Mouse (Mus musculus) lung, adult 2 months (tissue): ENCODE results near the gene Cphx2.
"Not testable (repeated sequence)": the region's sequence is repeated elsewhere in the genome, so short reads cannot be mapped to it uniquely, and the experiment has no call there.

Experiments
- CTCF ChIP-seq: fragments of 200-500 bp; IDR thresholded peaks from 2 replicates; pipeline ENCODE4 v1.5.1; 2011; ENCODE audit warnings: mild to moderate bottlenecking, low read length, control low read depth; ENCODE audit not compliant: insufficient read depth
- POLR2A ChIP-seq: fragments of 200-500 bp; IDR thresholded peaks from 2 replicates; pipeline ENCODE4 v1.6.1; 2011; ENCODE audit warnings: low read depth, mild to moderate bottlenecking, control low read depth, low read length, borderline replicate concordance; ENCODE audit errors: extremely low read depth

DNA sequence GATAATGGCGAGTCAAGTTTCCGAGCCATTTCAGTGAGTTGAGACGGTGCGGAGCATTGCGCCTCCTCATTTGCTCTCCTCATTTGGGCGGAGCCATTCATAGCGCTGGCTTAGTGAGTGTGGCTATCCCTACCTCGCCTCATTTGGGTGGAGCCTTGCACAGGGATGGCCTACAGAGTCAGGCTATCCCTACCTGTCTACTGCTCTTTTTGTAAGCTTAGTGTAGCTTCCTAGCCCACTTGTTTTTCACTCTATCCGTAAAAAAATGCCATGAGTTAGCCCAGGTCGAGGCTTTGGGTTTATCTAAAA, 14.0 kb upstream of the Cphx2 start, which contains the start of gene Tmem254c:
- TF ChIP-seq POLR2A, CTCF: not testable (repeated sequence)
